Mouse (Mus musculus) frontal cortex, adult (tissue): ENCODE measurements at regions not wholly inside any gene's neighbourhood (a gene's known extent, or its start where the extent isn't known, plus 50 kb on each side); places are given as distances from the start of the nearest gene placed in this dataset.

ENCODE experiments used
- ATAC-seq: cut with Nextera tagmentation; 2 replicates; pipeline ENCODE4 v1.9.2; 2017; ENCODE audit warnings: mild to moderate bottlenecking, moderate library complexity, mixed read lengths; ENCODE audit not compliant: low TSS enrichment

DNA sequence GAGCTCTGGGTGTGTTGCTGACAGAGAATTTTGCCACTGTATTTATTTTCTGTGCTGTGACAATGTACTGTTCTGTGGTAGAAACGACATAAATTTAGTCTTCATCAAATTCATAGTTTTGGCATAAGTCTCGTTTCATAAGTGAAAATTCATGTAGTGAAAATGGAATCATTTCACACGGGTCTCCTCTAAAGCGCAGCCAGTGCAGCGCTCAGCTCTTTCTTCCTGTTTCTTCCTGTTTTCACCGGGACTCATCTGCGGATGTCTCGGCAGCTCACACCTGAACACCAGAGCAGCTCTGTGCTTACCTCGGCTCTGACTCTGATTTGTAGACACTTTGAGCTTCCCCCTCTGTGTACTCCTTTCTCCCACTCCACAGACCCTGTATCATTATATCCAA is 85.2 kb upstream of the Prkd1 start:
- ATAC-seq: peak; percentile 87

DNA sequence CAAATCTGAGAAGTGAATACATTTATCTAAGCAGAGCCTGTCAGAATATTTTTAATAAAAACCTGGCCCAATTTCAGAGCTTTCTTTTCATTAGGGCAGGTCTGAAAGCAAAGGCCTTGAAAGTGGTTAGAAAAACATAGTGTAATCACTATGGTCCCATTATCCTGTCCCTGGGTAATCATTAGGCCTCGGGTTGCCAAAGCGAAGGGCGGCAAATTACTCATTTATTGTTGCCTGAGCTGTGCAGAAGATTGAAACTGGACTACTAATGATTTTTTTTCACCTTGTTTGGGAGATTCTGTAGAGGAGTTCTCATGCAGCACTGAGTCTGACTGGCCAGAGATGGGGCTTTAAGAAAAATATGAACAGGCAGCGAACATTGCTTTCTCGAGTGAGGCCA is 63.7 kb upstream of the Prkd1 start:
- no peak for ATAC-seq

DNA sequence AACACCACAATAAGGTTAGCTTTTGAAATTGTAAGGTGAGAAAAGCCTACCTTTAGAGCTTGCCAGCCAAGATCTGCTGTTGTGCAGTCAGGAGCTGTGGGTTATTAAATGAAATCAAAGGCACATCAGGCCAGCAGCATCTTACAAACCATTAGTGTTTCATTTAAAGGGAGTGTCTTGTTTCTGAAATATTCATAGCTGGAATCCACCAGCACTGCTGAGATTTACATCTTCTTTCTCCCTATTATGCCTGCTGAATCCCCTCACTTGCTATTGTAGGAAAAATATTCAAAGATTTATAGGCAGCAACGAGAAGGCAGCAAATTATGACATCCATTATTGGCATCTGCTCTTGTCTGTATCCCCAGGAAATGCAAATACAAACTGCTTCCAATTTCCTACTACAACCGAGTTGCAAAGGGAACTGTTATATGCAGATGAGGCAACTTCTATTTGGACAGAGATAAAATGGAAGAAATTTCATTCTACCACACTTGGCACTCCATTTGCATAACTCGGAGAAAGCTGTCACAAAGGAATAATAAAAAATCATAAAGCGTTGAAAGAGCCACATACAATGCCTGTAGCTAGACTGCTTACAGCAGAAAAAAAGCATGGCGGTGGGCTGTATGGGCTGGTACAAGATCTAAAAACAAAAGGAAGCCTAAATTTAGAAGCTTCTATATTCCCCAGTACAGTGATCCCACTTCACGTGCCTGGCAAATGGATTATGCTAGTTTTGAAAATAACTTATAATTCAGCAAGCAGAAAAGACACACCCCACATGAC is 60.3 kb upstream of the Prkd1 start:
- 0 out of 2 replicates have a peak, but pooled peaks have one; percentile 31 for ATAC-seq

GRCm38 (mm10) chr12:50698613-50699442 is 49.9 kb upstream of the Prkd1 start:
- no peak for ATAC-seq
